Mouse (Mus musculus): ENCODE results near the gene Cdk15. TPM values are rescaled to one million over a fixed set of nuclear protein-coding genes. Genes with fewer than 3 reads are reported as not detected.

Cdk15 gene
- total and polyA plus RNA-seq, 2 experiments, result not detected

DNA sequence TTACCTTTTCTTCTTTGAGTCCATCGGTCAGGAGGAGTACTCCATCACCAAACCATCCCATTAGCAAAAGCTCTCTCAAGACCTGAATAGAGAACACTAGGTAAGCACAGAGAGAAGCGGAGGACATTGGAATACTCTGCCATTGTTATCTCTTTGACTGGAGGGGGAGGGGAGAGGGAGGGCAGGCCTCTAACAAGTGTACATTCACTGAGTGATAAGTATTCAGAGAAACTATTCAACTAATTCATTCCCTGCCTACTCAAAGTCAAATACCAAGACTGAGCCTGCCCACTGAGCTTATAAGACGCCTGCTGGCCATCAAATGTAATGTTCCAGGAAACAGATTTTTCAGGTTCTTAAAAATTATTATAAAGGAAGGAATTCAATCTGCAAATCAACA, 36.3 kb upstream of the Cdk15 start:
- Histone ChIP-seq H3K36me3 (ENCODE audit: control insufficient read depth, insufficient read depth, low read length) (peaks cover 28% of the 10 kb centered on the region), H3K27me3 (ENCODE audit: control insufficient read depth, insufficient read depth, low read length) (no peaks in the 10 kb centered on the region), H3K9ac (ENCODE audit: low read depth, low read length) (no peak overlapping the region), H3K4me3 (ENCODE audit: insufficient read depth, low read depth, low read length) (no peak overlapping the region), H3K4me1 (ENCODE audit: control insufficient read depth, insufficient read depth, low read length) (peaks cover 1% of the 10 kb centered on the region), H3K27ac (replicated peaks; ENCODE audit: insufficient read depth, low read depth, low read length) (no peak overlapping the region), H3K79me2 (ENCODE audit: control insufficient read depth, insufficient read depth, low read length) (peaks cover 20% of the 10 kb centered on the region; the same call in 1 of the 2 replicates)
- WGBS, result 98% methylated on average over 3 of the region's 3 CpGs
- TF ChIP-seq POLR2A (IDR thresholded peaks at IDR 0.05; ENCODE audit: extremely low read depth, insufficient read depth, low read length) (no peak), CTCF (IDR thresholded peaks at IDR 0.05; ENCODE audit: low read depth, low read length) (no peak)
- DNase-seq (ENCODE audit: extremely low read depth, low read depth, low spot score), result no peak

DNA sequence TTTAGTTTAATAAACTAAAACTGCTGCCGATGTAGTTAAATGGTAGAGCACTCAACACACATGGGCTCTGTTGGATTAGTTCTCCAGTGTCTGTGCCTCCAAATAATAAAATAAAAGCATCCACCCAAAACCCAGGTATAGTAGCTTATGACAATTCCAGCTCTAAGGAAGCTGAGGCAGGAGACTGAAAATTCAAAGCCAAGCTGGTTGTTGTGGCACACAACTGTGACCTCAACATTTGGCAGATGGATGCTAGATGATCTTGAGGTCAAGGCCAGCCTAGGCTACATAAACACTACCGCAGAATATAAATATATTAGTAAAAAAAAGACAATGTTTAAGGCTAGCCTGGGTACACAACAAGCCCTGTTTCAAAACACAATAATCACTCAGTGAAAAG, 35.1 kb upstream of the Cdk15 start:
- Histone ChIP-seq H3K4me1 (ENCODE audit: control insufficient read depth, insufficient read depth, low read length) (peaks cover 1% of the 10 kb centered on the region), H3K27me3 (ENCODE audit: control insufficient read depth, insufficient read depth, low read length) (no peaks in the 10 kb centered on the region), H3K9ac (ENCODE audit: low read depth, low read length) (no peak overlapping the region), H3K4me3 (ENCODE audit: insufficient read depth, low read depth, low read length) (no peak overlapping the region), H3K36me3 (ENCODE audit: control insufficient read depth, insufficient read depth, low read length) (peaks cover 25% of the 10 kb centered on the region), H3K27ac (replicated peaks; ENCODE audit: insufficient read depth, low read depth, low read length) (no peak overlapping the region), H3K79me2 (ENCODE audit: control insufficient read depth, insufficient read depth, low read length) (peaks cover 20% of the 10 kb centered on the region; the same call in 1 of the 2 replicates)
- peak; percentile 45 for DNase-seq (ENCODE audit: extremely low read depth, low read depth, low spot score)
- no peak for TF ChIP-seq POLR2A (IDR thresholded peaks at IDR 0.05; ENCODE audit: extremely low read depth, insufficient read depth, low read length)
- 58% methylated on average over 2 of the region's 2 CpGs for WGBS

DNA sequence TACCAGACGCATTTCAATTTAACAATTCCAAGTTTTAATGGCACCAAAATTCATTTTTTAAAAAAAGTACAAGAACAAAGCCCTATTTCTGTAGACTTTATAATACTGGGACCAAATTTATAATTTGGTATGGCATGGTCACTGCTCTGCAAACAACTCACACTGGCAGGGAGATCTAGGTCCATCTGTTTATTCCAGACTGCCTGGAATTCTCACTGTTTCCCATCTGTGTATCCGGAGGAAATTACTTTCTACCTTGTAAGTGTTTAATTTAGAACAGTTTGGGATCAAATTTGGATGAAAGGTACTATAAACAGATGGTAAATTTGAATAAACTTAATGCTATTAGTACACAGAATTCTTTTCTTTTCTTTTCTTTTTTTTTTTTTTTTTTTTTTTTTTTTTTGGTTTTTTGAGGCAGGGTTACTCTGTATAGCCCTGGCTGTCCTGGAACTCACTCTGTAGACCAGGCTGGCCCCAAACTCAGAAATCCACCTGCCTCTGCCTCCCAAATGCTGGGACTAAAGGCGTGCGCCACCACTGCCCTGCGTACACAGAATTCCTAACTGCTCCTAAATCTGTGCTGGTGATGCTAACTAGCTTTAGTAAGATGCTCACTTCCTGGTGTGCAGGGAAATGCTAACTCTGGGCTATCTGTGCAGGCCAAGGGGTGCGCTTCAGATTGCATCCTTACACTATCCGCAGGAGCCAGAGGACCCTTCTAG, 34.4 kb upstream of the Cdk15 start:
- H3K4me1 ChIP-seq (ENCODE audit: control insufficient read depth, insufficient read depth, low read length), result peaks cover 1% of the 10 kb centered on the region
- no peak for DNase-seq (ENCODE audit: extremely low read depth, low read depth, low spot score)
- no peak overlapping the region for H3K4me3 ChIP-seq (ENCODE audit: insufficient read depth, low read depth, low read length)
- no peak overlapping the region for H3K27ac ChIP-seq (replicated peaks; ENCODE audit: insufficient read depth, low read depth, low read length)
- H3K79me2 ChIP-seq (ENCODE audit: control insufficient read depth, insufficient read depth, low read length), result peaks cover 20% of the 10 kb centered on the region; the same call in 1 of the 2 replicates
- no peak for TF ChIP-seq POLR2A (IDR thresholded peaks at IDR 0.05; ENCODE audit: extremely low read depth, insufficient read depth, low read length)
- 82% methylated on average over 7 of the region's 7 CpGs for WGBS
- peaks cover 23% of the 10 kb centered on the region for H3K36me3 ChIP-seq (ENCODE audit: control insufficient read depth, insufficient read depth, low read length)
- no peaks in the 10 kb centered on the region for H3K27me3 ChIP-seq (ENCODE audit: control insufficient read depth, insufficient read depth, low read length)
- H3K9ac ChIP-seq (ENCODE audit: low read depth, low read length), result no peak overlapping the region

DNA sequence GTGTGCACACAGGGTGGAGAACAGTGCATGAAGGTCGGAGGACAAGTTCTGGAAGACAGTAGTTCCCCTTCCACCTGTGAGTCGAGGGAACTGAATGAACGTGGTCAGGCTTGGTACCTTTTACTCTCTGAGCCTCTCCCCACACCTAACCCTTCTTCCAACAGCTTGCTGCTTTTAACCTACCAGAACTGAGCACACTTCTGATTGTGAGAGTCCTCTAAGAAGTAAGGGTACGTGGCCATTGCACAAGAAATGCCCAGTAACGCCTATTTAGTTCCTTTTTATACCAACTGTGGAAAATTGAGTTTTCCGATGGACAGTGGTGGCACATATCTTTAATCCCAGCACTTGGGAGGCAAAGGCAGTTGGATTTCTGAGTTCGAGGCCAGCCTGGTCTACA, 28.2 kb upstream of the Cdk15 start:
- Histone ChIP-seq H3K27me3 (ENCODE audit: control insufficient read depth, insufficient read depth, low read length) (no peaks in the 10 kb centered on the region), H3K79me2 (ENCODE audit: control insufficient read depth, insufficient read depth, low read length) (peaks cover 26% of the 10 kb centered on the region), H3K27ac (replicated peaks; ENCODE audit: insufficient read depth, low read depth, low read length) (0 out of 2 replicates have a peak overlapping the region, but pooled peaks have one; percentile 5), H3K9ac (ENCODE audit: low read depth, low read length) (no peak overlapping the region), H3K4me1 (ENCODE audit: control insufficient read depth, insufficient read depth, low read length) (peaks cover 15% of the 10 kb centered on the region), H3K4me3 (ENCODE audit: insufficient read depth, low read depth, low read length) (no peak overlapping the region), H3K36me3 (ENCODE audit: control insufficient read depth, insufficient read depth, low read length) (peaks cover 7% of the 10 kb centered on the region)
- TF ChIP-seq CTCF (IDR thresholded peaks at IDR 0.05; ENCODE audit: low read depth, low read length) (no peak), POLR2A (IDR thresholded peaks at IDR 0.05; ENCODE audit: extremely low read depth, insufficient read depth, low read length) (no peak)
- 54% methylated on average over 7 of the region's 7 CpGs for WGBS
- DNase-seq (ENCODE audit: extremely low read depth, low read depth, low spot score), result no peak

DNA sequence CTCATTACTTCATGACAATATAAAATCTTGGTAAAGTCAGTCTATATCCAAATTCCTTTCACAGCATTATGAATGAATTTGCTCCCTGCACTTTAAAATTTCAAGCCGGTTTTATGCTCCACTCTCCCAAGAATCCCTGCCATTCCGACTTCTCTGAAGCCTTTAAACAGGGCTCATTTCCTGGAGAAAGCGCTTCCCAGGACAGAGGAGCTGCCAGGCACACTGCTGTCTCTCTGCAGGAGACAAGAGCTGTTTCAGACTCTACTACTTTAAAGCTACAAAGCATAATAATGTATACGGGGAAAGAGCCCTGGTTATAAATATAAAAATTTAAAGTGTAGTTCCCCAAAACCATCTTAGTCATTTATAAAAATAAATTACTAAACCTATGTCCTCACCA, 27.5 kb upstream of the Cdk15 start:
- TF ChIP-seq CTCF (IDR thresholded peaks at IDR 0.05; ENCODE audit: low read depth, low read length), result no peak
- no peak for TF ChIP-seq POLR2A (IDR thresholded peaks at IDR 0.05; ENCODE audit: extremely low read depth, insufficient read depth, low read length)
- Histone ChIP-seq H3K4me1 (ENCODE audit: control insufficient read depth, insufficient read depth, low read length) (peaks cover 15% of the 10 kb centered on the region), H3K27me3 (ENCODE audit: control insufficient read depth, insufficient read depth, low read length) (no peaks in the 10 kb centered on the region), H3K4me3 (ENCODE audit: insufficient read depth, low read depth, low read length) (no peak overlapping the region), H3K9ac (ENCODE audit: low read depth, low read length) (no peak overlapping the region), H3K27ac (replicated peaks; ENCODE audit: insufficient read depth, low read depth, low read length) (no peak overlapping the region), H3K36me3 (ENCODE audit: control insufficient read depth, insufficient read depth, low read length) (peaks cover 7% of the 10 kb centered on the region), H3K79me2 (ENCODE audit: control insufficient read depth, insufficient read depth, low read length) (peaks cover 23% of the 10 kb centered on the region)
- DNase-seq (ENCODE audit: extremely low read depth, low read depth, low spot score), result no peak
- WGBS, result 78% methylated on average over 4 of the region's 4 CpGs

- peak within 1 kb of the TSS; percentile 94 for H3K4me3 ChIP-seq (ENCODE audit: insufficient read depth, low read depth, low read length)
- H3K9ac ChIP-seq (ENCODE audit: low read depth, low read length), result peak within 1 kb of the TSS; percentile 96
- H3K4me1 ChIP-seq (ENCODE audit: control insufficient read depth, insufficient read depth, low read length), result peaks cover 17% of the 10 kb centered on the region
- H3K79me2 ChIP-seq (ENCODE audit: control insufficient read depth, insufficient read depth, low read length), result peaks cover 29% of the 10 kb centered on the region
- H3K27me3 ChIP-seq (ENCODE audit: control insufficient read depth, insufficient read depth, low read length), result no peaks in the 10 kb centered on the region
- H3K36me3 ChIP-seq (ENCODE audit: control insufficient read depth, insufficient read depth, low read length), result no peaks in the 10 kb centered on the region; the same call in 1 of the 2 replicates
- peak within 1 kb of the TSS; percentile 80 for H3K27ac ChIP-seq (replicated peaks; ENCODE audit: insufficient read depth, low read depth, low read length)
- under 1% methylated on average over 57 of the region's 58 CpGs for WGBS
- no peak for TF ChIP-seq CTCF (IDR thresholded peaks at IDR 0.05; ENCODE audit: low read depth, low read length)
- TF ChIP-seq POLR2A (IDR thresholded peaks at IDR 0.05; ENCODE audit: extremely low read depth, insufficient read depth, low read length), result peak; percentile 92
- DNase-seq (ENCODE audit: extremely low read depth, low read depth, low spot score), result peak; percentile 92
Measured at GRCm38 (mm10) chr1:59236856-59237441, 19.8 kb upstream of the Cdk15 start, which contains the start of gene Als2. Als2 (minus strand) TSS chr1:59237231.
